Mouse (Mus musculus) intestine, postnatal 0 days (tissue): ENCODE data around the gene Cep131. TPM values are rescaled to one million over a fixed set of nuclear protein-coding genes. Genes with fewer than 3 reads are reported as not detected.

ENCODE experiments used
- ATAC-seq: fragments of 200-750 bp; cut with Nextera tagmentation; 2 replicates; pipeline ENCODE4 v1.8.0; 2017; ENCODE audit warnings: mild to moderate bottlenecking, moderate TSS enrichment, moderate library complexity
- H3K27ac ChIP-seq: fragments of 300-500 bp; sonication (generic); 2 replicates; pipeline ENCODE4 v1.5.1; 2014; ENCODE audit warnings: mild to moderate bottlenecking, low read depth, low read length, moderate library complexity
- H3K27me3 ChIP-seq: fragments of 300-500 bp; sonication (generic); replicated peaks from 2 replicates; pipeline ENCODE4 v1.6.1; 2014; ENCODE audit warnings: low read length, mixed read lengths; ENCODE audit not compliant: control insufficient read depth, insufficient read depth
- H3K36me3 ChIP-seq: fragments of 300-500 bp; sonication (generic); 2 replicates; pipeline ENCODE4 v1.6.1; 2014; ENCODE audit warnings: mild to moderate bottlenecking, moderate library complexity; ENCODE audit not compliant: control insufficient read depth, insufficient read depth
- H3K4me1 ChIP-seq: fragments of 300-500 bp; sonication (generic); replicated peaks from 2 replicates; pipeline ENCODE4 v1.6.1; 2014; ENCODE audit warnings: antibody characterized with exemption, low read length, mixed read lengths; ENCODE audit not compliant: control insufficient read depth, insufficient read depth
- H3K4me2 ChIP-seq: fragments of 300-500 bp; sonication (generic); replicated peaks from 2 replicates; pipeline ENCODE4 v1.6.1; 2014; ENCODE audit warnings: low read depth, mild to moderate bottlenecking, moderate library complexity
- H3K4me3 ChIP-seq: fragments of 300-500 bp; sonication (generic); 2 replicates; pipeline ENCODE4 v1.5.1; 2014; ENCODE audit warnings: low read depth, low read length
- H3K9ac ChIP-seq: fragments of 300-500 bp; sonication (generic); 2 replicates; pipeline ENCODE4 v1.6.1; 2014; ENCODE audit warnings: mild to moderate bottlenecking, low read depth, low read length
- H3K9me3 ChIP-seq: fragments of 300-500 bp; sonication (generic); 2 replicates; pipeline ENCODE4 v1.6.1; 2016; ENCODE audit warnings: mixed run types; ENCODE audit not compliant: control insufficient read depth
- CTCF ChIP-seq: sonication (generic); IDR thresholded peaks from 2 replicates; pipeline ENCODE4 v1.5.1; 2016; ENCODE audit warnings: low read depth, mild to moderate bottlenecking, control low read depth, antibody characterized with exemption, moderate library complexity
- WGBS: fragments of 180-500 bp; shearing (Covaris S2); extraction: QIAGEN DNeasy Blood & Tissue Kit; methylation state at CpG from one replicate; pipeline ENCODE4 v1.1.7; 2014; 5-methylcytosine and 5-hydroxymethylcytosine counted together
- polyA plus RNA-seq: library from polyadenylated mRNA; unstranded; fragments of >200 nt; fragmentation: Nextera tagmentation; extraction: Ambion mirVana; gene quantifications from 2 replicates; pipeline ENCODE4 v1.2.1, GENCODE M21; 2015

Cep131 gene
- polyA plus RNA-seq, 1 experiment from 2014 or later, result 4.8 TPM

DNA sequence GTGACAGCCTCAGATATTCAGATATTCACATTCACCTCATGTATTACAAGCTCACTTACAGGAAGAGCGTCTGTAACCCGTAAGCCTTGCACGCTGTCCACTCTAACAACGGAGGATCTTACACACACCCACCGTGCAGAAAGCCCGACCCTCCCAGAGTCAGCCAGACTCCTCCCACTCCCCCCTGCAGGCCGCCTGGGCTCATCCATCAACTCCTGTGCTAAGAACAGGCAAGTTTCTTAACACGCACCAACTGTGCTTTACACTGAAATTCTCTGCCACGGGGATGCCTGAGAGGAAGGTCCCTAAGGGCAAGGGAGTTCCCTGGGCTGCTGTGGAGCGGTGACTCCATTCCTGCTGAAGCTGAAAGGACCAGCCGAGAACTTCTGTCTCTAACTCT, 17.4 kb downstream of the Cep131 start:
- Histone ChIP-seq H3K27ac (no peak overlapping the region), H3K27me3 (no peaks in the 10 kb centered on the region), H3K9me3 (no peaks in the 10 kb centered on the region), H3K9ac (no peak overlapping the region), H3K4me2 (no peak overlapping the region), H3K4me3 (no peak overlapping the region), H3K36me3 (peaks cover 66% of the 10 kb centered on the region; the same call in 1 of the 2 replicates), H3K4me1 (no peaks in the 10 kb centered on the region)
- no peak for TF ChIP-seq CTCF
- 56% methylated on average over 11 of the region's 11 CpGs for WGBS
- no peak for ATAC-seq

GRCm38 (mm10) chr11:120067834-120068233, 18.8 kb downstream of the Cep131 start:
- H3K4me1 ChIP-seq, result no peaks in the 10 kb centered on the region
- 53% methylated on average over 17 of the region's 17 CpGs for WGBS
- H3K27me3 ChIP-seq, result no peaks in the 10 kb centered on the region
- no peak overlapping the region for H3K9ac ChIP-seq
- no peak overlapping the region for H3K27ac ChIP-seq
- peak; percentile 25; the same call in 1 of the 2 replicates for ATAC-seq
- peaks cover 67% of the 10 kb centered on the region; the same call in 1 of the 2 replicates for H3K36me3 ChIP-seq
- peak; percentile 67 for TF ChIP-seq CTCF
- H3K4me3 ChIP-seq, result no peak overlapping the region
- H3K9me3 ChIP-seq, result no peaks in the 10 kb centered on the region
- no peak overlapping the region for H3K4me2 ChIP-seq

GRCm38 (mm10) chr11:120065291-120065690, 21.3 kb downstream of the Cep131 start:
- Histone ChIP-seq H3K27me3 (no peaks in the 10 kb centered on the region), H3K9me3 (no peaks in the 10 kb centered on the region), H3K4me1 (no peaks in the 10 kb centered on the region), H3K4me2 (no peak overlapping the region), H3K9ac (no peak overlapping the region), H3K4me3 (no peak overlapping the region), H3K36me3 (peaks cover 43% of the 10 kb centered on the region; the same call in 1 of the 2 replicates), H3K27ac (no peak overlapping the region)
- TF ChIP-seq CTCF, result peak; percentile 88
- peak; percentile 30; the same call in 1 of the 2 replicates for ATAC-seq
- WGBS, result 36% methylated on average over 10 of the region's 10 CpGs

DNA sequence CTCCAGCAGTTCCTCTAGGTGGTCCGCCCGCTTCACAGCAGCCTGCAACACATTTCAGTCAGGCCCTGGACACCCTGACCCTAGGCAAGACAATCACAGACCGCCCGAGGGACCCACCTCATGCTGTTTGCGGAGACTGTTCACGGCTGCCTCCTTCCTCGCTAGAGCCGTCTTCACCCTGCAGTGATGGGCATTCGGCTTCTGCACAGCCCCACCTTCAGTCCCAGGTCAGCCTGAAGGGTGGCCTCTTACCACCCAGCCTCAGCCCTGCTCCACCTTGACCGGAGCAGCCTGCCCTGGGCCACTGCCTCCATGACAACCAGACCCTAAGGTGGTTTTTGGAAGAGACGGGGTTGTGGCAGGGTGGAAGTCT, 22.0 kb downstream of the Cep131 start:
- H3K4me1 ChIP-seq, result no peaks in the 10 kb centered on the region
- 93% methylated on average over 11 of the region's 11 CpGs for WGBS
- no peaks in the 10 kb centered on the region for H3K27me3 ChIP-seq
- no peak overlapping the region for H3K4me2 ChIP-seq
- TF ChIP-seq CTCF, result no peak
- H3K27ac ChIP-seq, result no peak overlapping the region
- H3K4me3 ChIP-seq, result no peak overlapping the region
- no peaks in the 10 kb centered on the region for H3K9me3 ChIP-seq
- no peak for ATAC-seq
- no peak overlapping the region for H3K9ac ChIP-seq
- peaks cover 37% of the 10 kb centered on the region; the same call in 1 of the 2 replicates for H3K36me3 ChIP-seq

DNA sequence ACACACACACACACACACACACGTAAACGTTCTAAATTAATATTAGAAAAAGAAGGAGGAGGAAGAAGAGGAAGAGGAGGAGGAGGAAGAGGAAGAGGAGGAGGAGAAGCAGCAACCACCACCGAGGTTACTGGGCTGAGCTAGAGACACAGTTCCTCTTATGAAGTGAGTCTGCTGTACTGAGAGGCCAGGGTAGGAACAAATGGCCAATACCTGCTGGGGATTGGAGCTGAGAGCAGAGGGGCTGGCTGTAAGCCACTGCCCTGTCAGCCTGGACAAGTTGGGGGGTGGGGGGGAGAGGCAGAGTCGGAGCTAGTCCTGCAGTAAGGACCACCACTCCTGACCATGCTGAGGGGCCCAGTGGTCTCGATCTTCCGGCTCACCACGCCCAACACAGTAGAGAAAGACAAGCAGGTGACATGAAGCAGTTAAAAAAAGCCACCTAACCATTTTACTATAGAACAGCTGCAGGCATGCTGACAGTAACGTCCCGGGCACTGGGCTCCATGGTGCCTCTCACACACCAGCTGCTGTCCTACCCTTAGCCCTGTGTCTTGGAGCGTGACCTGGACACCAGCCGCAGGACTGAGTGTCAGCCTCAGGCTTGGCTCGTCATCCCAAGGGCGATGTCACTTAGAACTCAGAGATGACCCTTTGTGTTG, 22.5 kb downstream of the Cep131 start:
- ATAC-seq, result no peak
- no peaks in the 10 kb centered on the region for H3K9me3 ChIP-seq
- no peaks in the 10 kb centered on the region for H3K4me1 ChIP-seq
- H3K27me3 ChIP-seq, result no peaks in the 10 kb centered on the region
- no peak overlapping the region for H3K9ac ChIP-seq
- no peak overlapping the region for H3K4me2 ChIP-seq
- H3K27ac ChIP-seq, result no peak overlapping the region
- no peak overlapping the region for H3K4me3 ChIP-seq
- peaks cover 36% of the 10 kb centered on the region; the same call in 1 of the 2 replicates for H3K36me3 ChIP-seq
- no peak for TF ChIP-seq CTCF
- WGBS, result 89% methylated on average over 13 of the region's 13 CpGs

DNA sequence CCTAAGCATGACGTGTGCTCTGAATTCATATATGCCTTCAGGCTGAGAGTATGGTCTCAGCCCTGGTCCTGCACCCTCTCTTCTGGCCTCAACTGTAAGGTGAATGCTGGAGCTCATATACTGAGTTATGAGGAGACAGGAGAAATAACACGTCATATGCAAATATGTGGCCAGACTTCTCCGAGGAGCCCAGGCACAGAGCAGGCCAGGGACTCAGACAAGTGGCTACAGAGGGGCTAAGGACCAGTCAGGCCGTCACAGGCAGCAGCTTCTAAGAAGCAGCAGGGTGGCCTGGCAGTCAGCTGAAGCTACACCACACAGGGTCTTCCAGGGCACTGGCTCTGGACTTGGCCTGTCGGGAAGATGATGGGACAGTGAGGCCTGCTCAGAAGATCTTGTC, 23.3 kb downstream of the Cep131 start:
- H3K36me3 ChIP-seq, result peaks cover 31% of the 10 kb centered on the region; the same call in 1 of the 2 replicates
- no peaks in the 10 kb centered on the region for H3K27me3 ChIP-seq
- no peak overlapping the region for H3K27ac ChIP-seq
- H3K4me3 ChIP-seq, result no peak overlapping the region
- H3K9me3 ChIP-seq, result no peaks in the 10 kb centered on the region
- TF ChIP-seq CTCF, result no peak
- 84% methylated on average over 5 of the region's 5 CpGs for WGBS
- no peak for ATAC-seq
- no peak overlapping the region for H3K4me2 ChIP-seq
- no peaks in the 10 kb centered on the region for H3K4me1 ChIP-seq
- H3K9ac ChIP-seq, result no peak overlapping the region

DNA sequence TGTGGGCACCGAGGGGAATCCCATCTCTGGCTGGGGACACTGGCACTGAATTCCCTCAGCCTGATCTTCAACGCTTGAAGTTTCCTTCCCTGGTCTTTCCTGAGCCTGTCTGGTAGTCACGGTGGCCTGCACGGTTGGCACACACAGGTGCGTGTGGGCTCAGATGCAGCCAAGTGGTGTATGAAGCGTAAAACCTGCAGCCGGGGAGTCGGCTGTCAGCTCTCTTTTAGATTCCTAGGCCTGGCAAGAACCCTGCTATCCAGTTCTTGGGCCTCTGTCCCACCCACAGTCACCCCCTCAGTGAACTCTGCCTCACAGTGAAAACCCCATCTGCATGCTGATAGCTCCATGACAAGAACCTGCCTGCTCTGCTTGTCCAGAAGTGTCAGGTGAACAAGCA, 26.0 kb downstream of the Cep131 start:
- no peak overlapping the region for H3K27ac ChIP-seq
- no peak overlapping the region for H3K9ac ChIP-seq
- ATAC-seq, result 0 out of 2 replicates have a peak, but pooled peaks have one; percentile 4
- no peak overlapping the region for H3K4me3 ChIP-seq
- H3K27me3 ChIP-seq, result no peaks in the 10 kb centered on the region
- peaks cover 16% of the 10 kb centered on the region; the same call in 1 of the 2 replicates for H3K36me3 ChIP-seq
- H3K9me3 ChIP-seq, result no peaks in the 10 kb centered on the region
- WGBS, result 52% methylated on average over 8 of the region's 8 CpGs
- TF ChIP-seq CTCF, result no peak
- H3K4me2 ChIP-seq, result no peak overlapping the region
- H3K4me1 ChIP-seq, result no peaks in the 10 kb centered on the region
